Comparison of ENCODE assay signal across 23 mouse cellular contexts in the genomic region with DNA sequence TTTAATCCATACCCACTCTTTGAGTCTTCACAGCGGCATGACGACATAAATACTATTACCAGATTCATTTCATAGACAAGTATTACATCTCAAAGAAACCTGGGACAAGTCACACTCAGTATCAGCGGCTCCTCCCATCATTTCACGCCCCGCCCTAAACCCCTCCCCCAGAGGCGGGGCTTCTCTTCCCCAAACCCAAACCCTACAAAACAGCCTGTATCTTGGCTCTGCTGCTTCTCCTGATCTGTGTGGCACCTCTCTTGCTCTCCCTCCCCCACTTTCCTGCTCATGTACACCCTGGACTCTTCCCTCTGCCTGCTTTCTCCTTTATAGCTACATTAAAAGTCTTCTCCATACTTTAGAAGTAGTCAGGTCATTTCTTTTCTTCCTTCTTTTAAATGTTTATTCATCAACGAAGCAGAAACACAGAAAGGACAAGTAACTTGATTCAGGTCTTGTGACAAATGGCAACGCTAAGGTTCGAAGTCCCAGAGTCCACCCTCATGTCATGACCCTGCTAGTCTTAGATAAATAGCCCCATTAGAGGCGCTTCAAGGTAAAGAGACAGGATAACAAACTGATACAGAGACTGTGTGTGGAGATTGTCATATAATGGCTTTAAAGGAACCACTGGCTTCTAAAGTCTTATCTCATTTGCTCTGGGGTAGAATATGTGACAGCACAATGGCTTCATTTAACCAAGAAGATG. TPM values are rescaled to one million over a fixed set of nuclear protein-coding genes. Genes with fewer than 3 reads are reported as not detected.
DNase-seq lines count a peak whose midpoint lies in the region; ATAC-seq and TF ChIP-seq lines count a peak whose summit lies in the region.
"Had no signal": no experiment of that assay in that cellular context is flagged by ENCODE, and none has a peak within 500 bp of the region (broad histone marks: within the 10 kb centered on the region; RNA-seq: fewer than 3 reads in every experiment).

No protein-coding gene starts in this region.

- TF ChIP-seq POLR2A in testis, adult 2 months (IDR thresholded peaks at IDR 0.05; ENCODE audit: control insufficient read depth, low read depth, low read length): no peak

- no peaks in the 10 kb centered on the region for H3K27me3 ChIP-seq in testis, adult 2 months (ENCODE audit: control insufficient read depth, insufficient read depth, low read length)
- H3K27me3 ChIP-seq in liver, embryonic 13.5 days: no peaks in the 10 kb centered on the region
- H3K27me3 ChIP-seq: embryonic facial prominence, embryonic 15.5 days had no signal

- H3K27ac ChIP-seq in testis, adult 2 months (ENCODE audit: control insufficient read depth, insufficient read depth, low read depth, low read length): no peak overlapping the region
- H3K27ac ChIP-seq in liver, embryonic 13.5 days: no peak overlapping the region
- H3K27ac ChIP-seq: embryonic facial prominence, embryonic 15.5 days; forebrain, embryonic 10.5 days; heart, adult 2 months; hindbrain, embryonic 10.5 days; macrophage; stomach, postnatal 0 days had no signal

- WGBS in liver, embryonic 13.5 days (ENCODE audit: insufficient replicate concordance): 32% methylated on average over 10 of the region's 10 CpGs

- peak; percentile 78 for ATAC-seq in liver, embryonic 13.5 days (ENCODE audit: low read depth)
- ATAC-seq: inflammation-experienced regulatory T-cells, adult 6 months; midbrain, embryonic 16.5 days had no signal

- no peak for DNase-seq in testis, postnatal 14 days (ENCODE audit: low spot score)
- peak; percentile 35 for DNase-seq in induced T-regulatory cell, adult 2 months (ENCODE audit: low read depth)
- DNase-seq in liver, embryonic 13.5 days: peak; percentile 34
- DNase-seq in yolk sac, embryonic 10.5 days (ENCODE audit: low spot score): peak; percentile 76
- no peak for DNase-seq in layer of hippocampus, adult 18-20 months (ENCODE audit: low spot score in 2 of 2)
- DNase-seq in heart, adult 9 months (ENCODE audit: low spot score in 2 of 2): no peak
- DNase-seq in kidney, postnatal 25 days: no peak
- DNase-seq: adrenal gland, postnatal 14 days; cerebellum, adult 9-10 months; gastrocnemius, postnatal 14 days; heart, adult 2 months; kidney, postnatal 4 days; lung, adult 18-20 months; thymus, postnatal 25 days had no signal

- no peaks in the 10 kb centered on the region for H3K36me3 ChIP-seq in testis, adult 2 months (ENCODE audit: control insufficient read depth, insufficient read depth, low read length)
- H3K36me3 ChIP-seq in liver, embryonic 13.5 days: no peaks in the 10 kb centered on the region
- H3K36me3 ChIP-seq: embryonic facial prominence, embryonic 15.5 days; forebrain, embryonic 10.5 days; hindbrain, embryonic 10.5 days had no signal

- no peak overlapping the region for H3K4me2 ChIP-seq in liver, embryonic 13.5 days
- H3K4me2 ChIP-seq: embryonic facial prominence, embryonic 15.5 days had no signal

- H3K4me1 ChIP-seq in testis, adult 2 months (ENCODE audit: control insufficient read depth, insufficient read depth, low read length): peaks cover 17% of the 10 kb centered on the region
- H3K4me1 ChIP-seq in liver, embryonic 13.5 days (replicated peaks): peaks cover 21% of the 10 kb centered on the region

- TF ChIP-seq CTCF in testis, adult 2 months (IDR thresholded peaks at IDR 0.05; ENCODE audit: control insufficient read depth, insufficient read depth, insufficient replicate concordance, low read depth, low read length): no peak

- peak overlapping the region; percentile 89 for H3K4me3 ChIP-seq in testis, adult 2 months (ENCODE audit: control insufficient read depth, low read depth, low read length)
- H3K4me3 ChIP-seq in liver, embryonic 13.5 days (replicated peaks): no peak overlapping the region
- H3K4me3 ChIP-seq: embryonic facial prominence, embryonic 15.5 days; forebrain, embryonic 10.5 days; heart, adult 2 months; hindbrain, embryonic 10.5 days had no signal

- no peak overlapping the region for H3K9ac ChIP-seq in liver, embryonic 13.5 days
- H3K9ac ChIP-seq: embryonic facial prominence, embryonic 15.5 days had no signal

- no peaks in the 10 kb centered on the region for H3K9me3 ChIP-seq in liver, embryonic 13.5 days (replicated peaks)
- H3K9me3 ChIP-seq: embryonic facial prominence, embryonic 15.5 days; forebrain, embryonic 10.5 days; hindbrain, embryonic 10.5 days had no signal

RNA-seq across cellular contexts. Expression of a gene that starts 42.8 kb away (rescaled TPM):
- polyA plus RNA-seq in testis, adult 2 months (2012; rRNA removed): 24.9 and 31.5 TPM in 2 replicates
- 8.1 and 12.0 TPM in 2 replicates for polyA plus RNA-seq in liver, embryonic 13.5 days (2015; fragmentation: Nextera tagmentation; extraction: Ambion mirVana)
- 1 to 10 TPM in 1 of 2 experiments, under 1 TPM in 1; 0.87 to 2.3 TPM for total RNA-seq in layer of hippocampus, adult 18-20 months (2021)
- total RNA-seq: MEL had no signal

RNA-seq across cellular contexts. Expression of a gene that starts 44.0 kb away (rescaled TPM):
- polyA plus RNA-seq in testis, adult 2 months (2012; rRNA removed): 50.2 and 56.5 TPM in 2 replicates
- not detected in 2 replicates for polyA plus RNA-seq in liver, embryonic 13.5 days (2015; fragmentation: Nextera tagmentation; extraction: Ambion mirVana)
- total RNA-seq in layer of hippocampus, adult 18-20 months (2021): 1 to 10 TPM; 9.2 to 9.5 TPM
- total RNA-seq: gastrocnemius, postnatal 14 days; heart, adult 2 months; MEL had no signal
- polyA plus RNA-seq: macrophage had no signal

Comparison
In these comparisons a context has a peak if more than half of its experiments do, and no peak if none do; other contexts are left out.
1. DNase-seq: peak in induced T-regulatory cell, adult 2 months (single experiment), liver, embryonic 13.5 days (single experiment) and yolk sac, embryonic 10.5 days (single experiment); none in testis, postnatal 14 days (single experiment), layer of hippocampus, adult 18-20 months (0 of 2), heart, adult 9 months (0 of 2) and kidney, postnatal 25 days (0 of 2).
2. RNA of a gene that starts 44.0 kb away (polyA plus RNA-seq): 50.2 to 56.5 TPM in testis, adult 2 months; not detected in liver, embryonic 13.5 days; every median in the first group is over 10 times any median in the second.